Mouse (Mus musculus): ENCODE results near the gene Gm2974.
"Not testable (repeated sequence)": the region's sequence is repeated elsewhere in the genome, so short reads cannot be mapped to it uniquely, and the experiment has no call there.

Gm2974 gene

GRCm38 (mm10) chr14:4182491-4183210 is at the start of gene Gm2974:
Gm2974 (plus strand) TSS chr14:4182576.
- in situ Hi-C loops (cut with MboI; ENCODE audit: low pct_unique_long_range_greater_than_20kb in 1 of 2, low sequenced_read_pairs in 2 of 2, unreplicated experiment in 1 of 2): not testable (repeated sequence)

- in situ Hi-C loops (cut with MboI; ENCODE audit: low pct_unique_long_range_greater_than_20kb in 1 of 2, low sequenced_read_pairs in 2 of 2, unreplicated experiment in 1 of 2): not testable (repeated sequence)
Measured at GRCm38 (mm10) chr14:4141646-4142045, 40.7 kb upstream of the Gm2974 start.

GRCm38 (mm10) chr14:4164730-4165129 is 17.6 kb upstream of the Gm2974 start, which contains the start of gene Gm3127:
Gm3127 (plus strand) TSS chr14:4165030.
- in situ Hi-C loops (cut with MboI; ENCODE audit: low pct_unique_long_range_greater_than_20kb in 1 of 2, low sequenced_read_pairs in 2 of 2, unreplicated experiment in 1 of 2): not testable (repeated sequence)

GRCm38 (mm10) chr14:4182030-4182429 is 346 bp upstream of the Gm2974 start:
- in situ Hi-C loops (cut with MboI; ENCODE audit: low pct_unique_long_range_greater_than_20kb in 1 of 2, low sequenced_read_pairs in 2 of 2, unreplicated experiment in 1 of 2): not testable (repeated sequence)

GRCm38 (mm10) chr14:4183375-4183774 is 999 bp downstream of the Gm2974 start:
- in situ Hi-C loops (cut with MboI; ENCODE audit: low pct_unique_long_range_greater_than_20kb in 1 of 2, low sequenced_read_pairs in 2 of 2, unreplicated experiment in 1 of 2): not testable (repeated sequence)

- in situ Hi-C loops (cut with MboI; ENCODE audit: low pct_unique_long_range_greater_than_20kb in 1 of 2, low sequenced_read_pairs in 2 of 2, unreplicated experiment in 1 of 2): not testable (repeated sequence)
Measured at GRCm38 (mm10) chr14:4249331-4249730, 67.0 kb downstream of the Gm2974 start, which contains the start of gene Gm3138. Gm3138 (plus strand) TSS chr14:4249631.

Measured in mouse embryonic stem cell (cell line).